Mouse (Mus musculus) gastrocnemius, postnatal 36 days (tissue): ENCODE data around the gene Ctsj. TPM values are rescaled to one million over a fixed set of nuclear protein-coding genes. Genes with fewer than 3 reads are reported as not detected.
"Not testable (repeated sequence)": the region's sequence is repeated elsewhere in the genome, so short reads cannot be mapped to it uniquely, and the experiment has no call there.

Experiments used
- DNase-seq, 2 experiments: peaks; one replicate each; pipeline ENCODE4 v3.0.0; 2022
- intact Hi-C: fragments of 180-260 bp; cut with DNase I; formaldehyde crosslinking; loops from one replicate; pipeline ENCODE4 v1.15.1; 2025
- long read RNA-seq, 2 experiments: library from polyadenylated mRNA; stranded (forward); transcript quantifications; one replicate each; pipeline ENCODE4 v2.0.0; 2021
- total RNA-seq, 2 experiments: library from RNA; stranded (reverse); gene quantifications; 2 replicates each; pipeline ENCODE4 v1.2.3; 2021

Ctsj gene
- not detected for total RNA-seq
- long read RNA-seq, experiment 1: 0 reads
- long read RNA-seq, experiment 2: 0 reads

DNA sequence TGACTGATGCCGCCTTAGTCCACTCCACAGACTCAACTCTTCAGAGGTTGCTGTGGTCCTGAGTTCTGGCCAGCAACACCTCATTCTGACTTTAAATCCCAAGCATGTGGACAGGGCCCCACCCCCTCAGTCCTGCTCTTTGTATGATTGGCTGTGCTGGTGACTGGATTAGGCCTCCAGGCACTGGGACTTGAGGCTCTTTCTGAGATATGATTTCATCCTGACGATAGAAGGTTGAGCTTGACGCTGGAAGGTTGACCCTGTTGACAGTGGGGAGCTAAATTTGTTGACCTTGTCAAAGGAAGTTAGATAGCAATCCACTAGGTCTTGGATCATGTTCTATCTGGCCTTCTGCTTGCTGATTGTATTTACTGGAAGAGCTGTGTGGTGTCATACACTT lies at the start of gene Ctsj:
TSS of gene Ctsj (minus strand) at position 101 of the 400 bp plus-strand sequence.
- DNase-seq: no peak
- intact Hi-C loops: no loop called here

DNA sequence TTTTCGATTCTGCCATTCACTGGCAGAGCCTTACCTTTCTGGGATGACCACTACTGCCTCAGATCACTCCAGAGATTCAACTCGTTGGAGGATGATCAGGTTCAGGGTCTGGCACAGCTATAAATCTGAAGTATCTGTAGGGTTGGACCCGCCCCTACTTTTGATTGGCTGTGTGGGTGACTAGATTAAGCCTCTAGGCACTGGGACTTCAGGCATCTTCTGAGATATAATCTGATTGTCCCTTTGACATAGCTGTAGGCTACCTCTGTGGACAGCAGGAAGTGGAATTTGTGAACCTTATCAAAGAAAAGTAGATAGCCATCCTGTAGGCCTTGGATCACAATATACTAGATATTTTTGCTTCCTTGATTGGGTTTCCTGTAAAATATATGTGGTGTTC lies 34.8 kb upstream of the Ctsj start, which contains the start of gene Ctsq:
TSS of gene Ctsq (minus strand) at position 101 of the 400 bp plus-strand sequence.
- DNase-seq: no peak
- intact Hi-C loops: no loop called here

DNA sequence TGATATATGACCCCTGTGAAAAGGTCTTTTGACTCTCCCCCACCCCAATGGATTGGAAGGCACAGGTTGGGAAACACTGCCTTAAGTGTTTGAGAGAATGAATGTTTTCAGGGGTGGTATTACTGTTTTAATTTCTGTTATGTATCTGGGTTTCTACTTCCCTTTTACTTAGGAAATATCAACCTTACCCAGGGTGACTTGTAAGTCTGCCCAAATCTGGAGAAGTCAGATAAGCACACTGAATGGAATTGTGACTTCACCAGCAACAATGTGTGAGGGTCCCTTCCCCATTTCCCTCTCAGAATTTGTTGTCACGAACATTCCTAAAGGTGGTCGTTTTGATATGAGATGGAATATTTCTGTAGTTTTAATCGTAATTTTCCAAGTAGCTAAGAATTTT lies 17.0 kb upstream of the Ctsj start:
- no peak for DNase-seq
- intact Hi-C loops: no loop called here

DNA sequence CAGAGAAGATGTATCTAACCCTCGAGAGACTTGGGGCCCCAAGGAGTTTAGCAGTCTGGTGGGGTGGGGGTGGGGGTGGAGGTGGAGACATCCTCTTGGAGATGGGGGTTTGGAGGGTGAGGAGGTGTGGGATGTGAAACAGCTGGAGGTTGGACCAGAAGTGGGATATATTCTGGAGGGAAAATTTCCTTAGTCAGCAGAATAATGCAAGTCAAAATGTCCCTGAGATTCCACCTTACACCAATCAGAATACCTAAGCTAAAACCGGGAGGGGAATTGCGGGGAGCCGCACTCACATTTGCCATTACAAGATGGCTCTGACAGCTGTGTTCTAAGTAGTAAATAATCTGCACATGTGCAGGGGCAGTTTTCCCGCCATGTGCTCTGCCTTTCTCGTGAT lies 16.1 kb upstream of the Ctsj start:
- DNase-seq: no peak
- intact Hi-C loops: no loop called here

DNA sequence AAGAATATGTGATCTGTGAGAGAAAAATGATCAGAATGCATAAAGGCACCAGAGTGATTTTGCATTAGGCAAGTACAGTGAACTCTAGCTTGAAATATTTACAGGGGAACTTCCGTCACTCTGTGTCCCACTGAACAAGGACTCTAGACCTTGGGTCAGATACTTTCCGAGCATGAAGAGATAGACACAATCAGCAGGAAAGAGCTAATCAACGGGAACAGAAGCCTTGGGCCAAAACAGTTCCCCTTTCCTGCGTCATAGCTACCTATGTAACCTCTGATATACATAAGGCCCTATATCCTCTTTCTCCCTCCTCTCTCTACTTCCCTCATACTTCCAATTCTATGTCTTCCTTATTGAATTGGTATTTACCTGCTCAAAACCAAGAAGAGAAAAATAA lies 4.4 kb upstream of the Ctsj start:
- DNase-seq: no peak
- intact Hi-C loops: no loop called here

DNA sequence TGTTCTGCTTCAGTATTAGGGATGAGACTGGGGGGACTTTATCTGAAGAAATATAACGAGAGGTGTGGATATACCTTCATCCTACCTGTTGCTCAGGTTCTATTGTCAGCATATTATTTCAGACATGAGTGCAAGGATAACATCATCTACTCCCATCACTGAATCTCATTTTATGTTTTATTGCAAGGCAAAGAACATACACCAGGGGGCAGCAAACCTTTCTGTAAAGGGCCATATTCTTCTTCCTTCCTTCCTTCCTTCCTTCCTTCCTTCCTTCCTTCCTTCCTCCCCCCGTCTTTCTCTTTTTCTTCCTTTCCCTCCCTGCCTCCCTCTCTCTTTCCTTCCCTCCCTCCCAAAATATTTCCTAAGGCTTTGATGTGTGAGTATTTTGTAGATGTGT lies 8.2 kb downstream of the Ctsj start:
- intact Hi-C loops: no loop called here
- no peak for DNase-seq

DNA sequence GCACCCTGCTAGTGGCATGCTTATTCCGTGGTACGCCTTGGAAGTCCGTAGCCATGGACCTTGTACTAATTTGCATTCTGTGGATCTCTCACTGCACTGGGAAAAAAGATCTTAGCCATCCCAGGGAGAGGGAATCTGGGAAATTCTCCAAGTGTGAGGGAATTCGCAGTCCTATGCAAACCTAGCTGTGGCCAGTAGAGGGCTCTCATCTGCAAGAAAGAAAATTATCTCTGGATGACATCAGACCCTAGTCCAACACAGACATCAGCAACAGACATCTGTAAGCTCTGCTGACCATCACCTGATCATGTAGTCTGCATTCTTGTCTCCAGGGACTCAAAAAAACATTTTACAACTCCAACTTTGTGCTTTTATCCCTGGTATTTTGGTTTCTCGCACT lies 18.8 kb downstream of the Ctsj start:
- intact Hi-C loops, DNase-seq: not testable (repeated sequence)

DNA sequence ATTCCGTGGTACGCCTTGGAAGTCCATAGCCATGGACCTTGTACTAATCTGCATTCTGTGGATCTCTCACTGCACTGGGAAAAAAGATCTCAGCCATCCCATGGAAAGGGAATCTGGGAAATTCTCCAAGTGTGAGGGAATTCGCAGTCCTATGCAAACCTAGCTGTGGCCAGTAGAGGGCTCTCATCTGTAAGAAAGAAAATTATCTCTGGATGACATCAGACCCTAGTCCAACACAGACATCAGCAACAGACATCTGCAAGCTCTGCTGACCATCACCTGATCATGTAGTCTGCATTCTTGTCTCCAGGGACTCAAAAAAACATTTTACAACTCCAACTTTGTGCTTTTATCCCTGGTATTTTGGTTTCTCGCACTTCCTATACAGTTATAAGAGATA lies 33.4 kb downstream of the Ctsj start:
- intact Hi-C loops, DNase-seq: not testable (repeated sequence)

DNA sequence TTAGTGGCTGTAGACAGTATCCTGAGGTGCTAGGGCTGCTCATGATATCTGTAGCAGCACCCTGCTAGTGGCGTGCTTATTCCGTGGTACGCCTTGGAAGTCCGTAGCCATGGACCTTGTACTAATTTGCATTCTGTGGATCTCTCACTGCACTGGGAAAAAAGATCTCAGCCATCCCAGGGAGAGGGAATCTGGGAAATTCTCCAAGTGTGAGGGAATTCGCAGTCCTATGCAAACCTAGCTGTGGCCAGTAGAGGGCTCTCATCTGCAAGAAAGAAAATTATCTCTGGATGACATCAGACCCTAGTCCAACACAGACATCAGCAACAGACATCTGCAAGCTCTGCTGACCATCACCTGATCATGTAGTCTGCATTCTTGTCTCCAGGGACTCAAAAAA lies 41.8 kb downstream of the Ctsj start:
- DNase-seq, intact Hi-C loops: not testable (repeated sequence)

DNA sequence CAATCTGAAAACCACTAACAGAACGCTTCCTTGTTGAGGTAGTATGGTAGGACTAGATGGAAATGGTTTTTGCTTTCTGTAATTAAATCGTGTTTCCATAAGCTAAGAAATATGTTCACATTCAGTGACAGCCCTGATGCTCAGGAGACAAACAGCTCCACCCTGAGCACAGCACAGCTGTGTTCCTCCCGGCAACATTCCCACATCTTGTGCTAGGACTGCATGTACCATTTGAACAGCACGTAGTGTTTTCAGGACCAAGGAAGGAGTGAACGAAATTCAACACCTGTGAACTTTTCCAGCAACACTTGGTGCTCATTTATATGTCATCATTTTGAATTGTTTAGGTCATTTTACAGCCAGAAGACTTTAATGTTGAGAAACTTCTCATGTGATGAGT lies 44.1 kb downstream of the Ctsj start:
- intact Hi-C loops: no loop called here

More for the DNA sequence above, 44.1 kb downstream of the Ctsj start:
- DNase-seq: no peak

Other genes starting within 250 kb of the Ctsj start
- gene BC051665, start 219.6 kb downstream of the Ctsj start, total RNA-seq: not detected
- gene Ctsll3, start 203.1 kb downstream of the Ctsj start, total RNA-seq: not detected
- gene 4930486L24Rik, start 141.5 kb downstream of the Ctsj start, total RNA-seq: under 1 TPM in 1 of 2 experiments, not detected in 1; 0.33 TPM
- under 1 TPM; 0.15 to 0.64 TPM for gene Gm49392, start 109.1 kb downstream of the Ctsj start, total RNA-seq
- 1 to 10 TPM; 1.0 to 1.6 TPM for gene Ctla2b, start 108.5 kb downstream of the Ctsj start, total RNA-seq
- not detected for gene Tpbpb, start 101.1 kb downstream of the Ctsj start, total RNA-seq
- gene Gm49393, start 70.4 kb downstream of the Ctsj start, total RNA-seq: under 1 TPM in 1 of 2 experiments, not detected in 1; 0.74 TPM
- 1 to 10 TPM; 1.0 to 2.8 TPM for gene Gm49391, start 69.4 kb downstream of the Ctsj start, total RNA-seq
- 10 to 100 TPM; 30.3 to 32.3 TPM for gene Ctla2a, start 69.3 kb downstream of the Ctsj start, total RNA-seq
- not detected for gene Tpbpa, start 64.0 kb downstream of the Ctsj start, total RNA-seq
- not detected for gene Ctsq, start 34.7 kb upstream of the Ctsj start, total RNA-seq
- not detected for gene Ctsr, start 158.3 kb upstream of the Ctsj start, total RNA-seq
- not detected for gene Cts6, start 197.5 kb upstream of the Ctsj start, total RNA-seq
- not detected for gene Cts8, start 249.4 kb upstream of the Ctsj start, total RNA-seq